Mouse (Mus musculus) CH12.LX (cell line): ENCODE measurements at regions not wholly inside any gene's neighbourhood (a gene's known extent, or its start where the extent isn't known, plus 50 kb on each side); places are given as distances from the start of the nearest gene placed in this dataset.
A peak's percentile ranks its signal among the peaks of the same experiment; 100 is the strongest.

Experiments
- DNase-seq: peaks from one replicate; pipeline ENCODE4 v3.0.0-alpha.2; 2013; ENCODE audit errors: extremely low read depth
- H3K27ac ChIP-seq: 2 replicates; pipeline ENCODE4 v1.5.1; 2012; ENCODE audit warnings: low read depth, mild to moderate bottlenecking, control low read depth, moderate library complexity; ENCODE audit not compliant: insufficient read depth
- H3K27me3 ChIP-seq: replicated peaks from 2 replicates; pipeline ENCODE3; 2012; ENCODE audit warnings: inconsistent platforms
- H3K36me3 ChIP-seq, 2 experiments: replicated peaks in 1 of 2; 2 replicates each; pipeline versions ENCODE3 to v1.6.1; 2012; ENCODE audit warnings: inconsistent platforms in 1 of 2, low read length in 1 of 2, mild to moderate bottlenecking in 1 of 2, mixed read lengths in 1 of 2, moderate library complexity in 1 of 2; ENCODE audit not compliant: control insufficient read depth in 1 of 2, insufficient read depth in 1 of 2
- H3K4me1 ChIP-seq, 2 experiments: 2 replicates each; pipeline ENCODE4 v1.6.1; 2012; ENCODE audit warnings: inconsistent platforms in 1 of 2, moderate library complexity in 1 of 2; ENCODE audit not compliant: insufficient read depth in 2 of 2, control insufficient read depth in 1 of 2
- H3K4me2 ChIP-seq: 2 replicates; pipeline ENCODE4 v1.6.1; 2012; ENCODE audit warnings: low read depth, mild to moderate bottlenecking, control low read depth; ENCODE audit not compliant: poor library complexity, insufficient read depth, severe bottlenecking
- H3K4me3 ChIP-seq, 3 experiments: fragments of 150-350 bp in 1 of 3; sonication (generic) in 1 of 3; replicated peaks in 1 of 3; 2 replicates each; pipeline versions ENCODE3 to v1.5.1; 2011 to 2012; ENCODE audit warnings: low read depth in 2 of 3, low read length in 2 of 3, mild to moderate bottlenecking in 2 of 3, moderate library complexity in 2 of 3, control low read depth in 1 of 3, improper control_type of control experiment in 1 of 3, inconsistent platforms in 1 of 3, mixed read lengths in 1 of 3; ENCODE audit not compliant: poor library complexity in 1 of 3
- H3K79me2 ChIP-seq: replicated peaks from 2 replicates; pipeline ENCODE4 v1.6.1; 2012; ENCODE audit warnings: mild to moderate bottlenecking, moderate library complexity; ENCODE audit not compliant: control insufficient read depth, poor library complexity, insufficient read depth, severe bottlenecking; ENCODE audit errors: extremely low read depth
- H3K9ac ChIP-seq: 2 replicates; pipeline ENCODE4 v1.6.1; 2012; ENCODE audit warnings: low read depth, mild to moderate bottlenecking, control low read depth, moderate library complexity; ENCODE audit not compliant: insufficient read depth
- H3K9me3 ChIP-seq: replicated peaks from 2 replicates; pipeline ENCODE3; 2012; ENCODE audit warnings: low read length, inconsistent platforms, mixed read lengths
- ELF1 ChIP-seq: IDR thresholded peaks from 2 replicates; pipeline ENCODE4 v1.6.1; 2014; ENCODE audit warnings: low read depth, mild to moderate bottlenecking, inconsistent platforms, low read length, improper control_type of control experiment
- EP300 ChIP-seq: IDR thresholded peaks from 2 replicates; pipeline ENCODE4 v1.6.1; 2011; ENCODE audit warnings: low read length, improper control_type of control experiment
- GABPA ChIP-seq: IDR thresholded peaks from 2 replicates; pipeline ENCODE4 v1.6.1; 2012; ENCODE audit warnings: low read depth, low read length, improper control_type of control experiment, inconsistent platforms; ENCODE audit not compliant: insufficient replicate concordance
- MAFK ChIP-seq: IDR thresholded peaks from 2 replicates; pipeline ENCODE4 v1.6.1; 2011; ENCODE audit warnings: low read length, improper control_type of control experiment; ENCODE audit not compliant: insufficient replicate concordance
- MAZ ChIP-seq: IDR thresholded peaks from 2 replicates; pipeline ENCODE4 v1.6.1; 2012; ENCODE audit warnings: low read depth, mild to moderate bottlenecking, inconsistent platforms, low read length, improper control_type of control experiment, moderate library complexity
- NRF1 ChIP-seq: IDR thresholded peaks from 2 replicates; pipeline ENCODE4 v1.6.1; 2014; ENCODE audit warnings: low read depth, mild to moderate bottlenecking, inconsistent platforms, low read length, improper control_type of control experiment, moderate library complexity
- POLR2A ChIP-seq: IDR thresholded peaks from 2 replicates; pipeline ENCODE4 v1.6.1; 2011; ENCODE audit warnings: low read depth, mild to moderate bottlenecking, improper control_type of control experiment, low read length
- RAD21 ChIP-seq: IDR thresholded peaks from 2 replicates; pipeline ENCODE4 v1.6.1; 2011; ENCODE audit warnings: low read depth, mild to moderate bottlenecking, low read length, improper control_type of control experiment, moderate library complexity
- SIN3A ChIP-seq: IDR thresholded peaks from 2 replicates; pipeline ENCODE4 v1.6.1; 2012; ENCODE audit warnings: low read length, improper control_type of control experiment, inconsistent platforms
- SMC3 ChIP-seq: IDR thresholded peaks from 2 replicates; pipeline ENCODE4 v1.6.1; 2011; ENCODE audit warnings: low read depth, low read length, improper control_type of control experiment
- TBP ChIP-seq: conservative IDR thresholded peaks from 2 replicates; pipeline ENCODE4 v1.6.1; 2011; ENCODE audit warnings: low read depth, low read length, improper control_type of control experiment
- TCF12 ChIP-seq: IDR thresholded peaks from 2 replicates; pipeline ENCODE4 v1.6.1; 2014; ENCODE audit warnings: low read depth, mild to moderate bottlenecking, inconsistent platforms, low read length, improper control_type of control experiment
- UBTF ChIP-seq: IDR thresholded peaks from 2 replicates; pipeline ENCODE4 v1.6.1; 2012; ENCODE audit warnings: low read depth, mild to moderate bottlenecking, inconsistent platforms, low read length, improper control_type of control experiment, moderate library complexity
- USF1 ChIP-seq: IDR thresholded peaks from 2 replicates; pipeline ENCODE4 v1.6.1; 2014; ENCODE audit warnings: low read depth, mild to moderate bottlenecking, inconsistent platforms, low read length, improper control_type of control experiment
- dilution Hi-C: fragments of 300-500 bp; cut with MboI; formaldehyde crosslinking; loops from 2 replicates; pipeline ENCODE4 v1.14.3; 2020; ENCODE audit warnings: low sequenced_read_pairs; ENCODE audit not compliant: extremely low pct_unique_long_range_greater_than_20kb, extremely low pct_ligation_motif_present
- in situ Hi-C: fragments of 300-500 bp; cut with MboI; formaldehyde crosslinking; loops from 3 replicates; pipeline ENCODE4 v1.14.3; 2019; ENCODE audit warnings: low sequenced_read_pairs, low pct_ligation_motif_present, low pct_unique_long_range_greater_than_20kb, mixed read lengths

- Histone ChIP-seq H3K27me3 (no peaks in the 10 kb centered on the region), H3K4me1 (peaks cover 25 to 68% of the 10 kb centered on the region in 2 experiments), H3K27ac (peak overlapping the region; percentile 5; the same call in 1 of the 2 replicates), H3K9ac (no peak overlapping the region), H3K9me3 (no peaks in the 10 kb centered on the region), H3K4me2 (no peak overlapping the region), H3K79me2 (no peaks in the 10 kb centered on the region), H3K4me3 (no peak overlapping the region), H3K36me3 (no peaks in the 10 kb centered on the region)
- DNase-seq, result peak; percentile 60
- in situ Hi-C loops, result loop anchor here (10.0 kb wide), 1 partner anchor 272 kb away; no protein-coding TSS in a partner anchor
- dilution Hi-C loops, result no loop called here
- TF ChIP-seq UBTF (no peak), MAZ (no peak), SIN3A (no peak), RAD21 (no peak), POLR2A (peak; percentile 47; the same call in 1 of the 2 replicates), SMC3 (no peak), TBP (0 out of 2 replicates have a peak, but pooled peaks have one; percentile 35), EP300 (0 out of 2 replicates have a peak, but pooled peaks have one; percentile 7), TCF12 (0 out of 2 replicates have a peak, but pooled peaks have one; percentile 17), MAFK (no peak)
Measured at GRCm38 (mm10) chr19:32952425-32952824, 195.1 kb downstream of the Pten start.

DNA sequence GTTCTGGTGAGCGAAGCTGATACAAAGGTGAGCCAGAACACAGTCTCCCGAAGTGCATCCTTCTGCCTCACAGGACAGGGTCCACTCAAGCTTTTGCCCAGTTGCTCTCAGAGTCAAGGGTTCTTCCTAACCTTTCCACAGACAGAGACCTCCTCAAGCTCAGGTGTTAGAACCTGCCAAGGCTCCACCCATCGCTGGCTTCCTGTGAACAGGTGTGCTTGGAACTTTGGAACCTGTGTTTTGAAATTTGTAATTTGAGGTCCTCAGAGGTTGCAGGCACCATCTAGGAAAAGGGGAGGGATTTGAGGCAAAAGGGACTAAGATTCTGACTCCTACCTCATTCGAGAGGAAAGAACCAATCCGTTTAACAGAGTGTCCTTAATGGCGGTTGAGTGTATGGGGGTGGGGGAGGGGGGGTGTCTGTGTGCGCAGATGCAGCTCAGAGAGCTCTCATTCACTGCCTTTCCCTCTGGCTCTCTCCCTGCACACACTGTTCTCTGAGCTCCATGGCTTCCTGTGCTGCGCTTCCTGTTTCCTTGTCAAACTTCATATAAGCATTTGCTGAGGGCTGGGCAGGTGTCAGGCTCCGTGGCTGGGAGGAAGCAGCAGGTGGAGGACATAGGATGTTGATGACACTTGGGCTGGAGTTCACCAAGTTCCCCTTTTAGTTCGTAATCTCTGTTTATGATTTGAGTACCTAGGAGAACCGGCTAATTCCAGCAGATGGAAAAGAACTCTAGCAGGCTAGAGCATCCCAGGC, 195.8 kb downstream of the Pten start:
- in situ Hi-C loops, result loop anchor here (10.0 kb wide), 1 partner anchor 272 kb away; no protein-coding TSS in a partner anchor
- Histone ChIP-seq H3K4me1 (peaks cover 25 to 74% of the 10 kb centered on the region in 2 experiments), H3K4me3 (no peak overlapping the region)

More for the DNA sequence above, 195.8 kb downstream of the Pten start:
- dilution Hi-C loops, result no loop called here
- H3K79me2 ChIP-seq, result no peaks in the 10 kb centered on the region
- H3K36me3 ChIP-seq, result no peaks in the 10 kb centered on the region
- TF ChIP-seq TCF12 (peak; percentile 43; the same call in 1 of the 2 replicates), GABPA (no peak), TBP (0 out of 2 replicates have a peak, but pooled peaks have one; percentile 33), SIN3A (0 out of 2 replicates have a peak, but pooled peaks have one; percentile 23), ELF1 (peak; percentile 39; the same call in 1 of the 2 replicates), NRF1 (0 out of 2 replicates have a peak, but pooled peaks have one; percentile 41), USF1 (no peak), EP300 (0 out of 2 replicates have a peak, but pooled peaks have one; percentile 1)
- peak overlapping the region; percentile 5; the same call in 1 of the 2 replicates for H3K27ac ChIP-seq
- no peak overlapping the region for H3K9ac ChIP-seq
- H3K27me3 ChIP-seq, result no peaks in the 10 kb centered on the region
- peak overlapping the region; percentile 7 for H3K4me2 ChIP-seq
- DNase-seq, result peak; percentile 58
- no peaks in the 10 kb centered on the region for H3K9me3 ChIP-seq
